Mouse (Mus musculus) c-Kit-negative CD71-positive TER-119-positive erythroid progenitor cells, embryonic 14.5 days (primary cell): ENCODE measurements around the gene Mbd6.

Experiments
- DNase-seq: peaks from one replicate; pipeline ENCODE4 v3.0.0-alpha.2; 2013; ENCODE audit warnings: low read depth, low spot score

Mbd6 gene

GRCm38 (mm10) chr10:127288328-127288799 is 454 bp downstream of the Mbd6 start:
- no peak for DNase-seq

DNA sequence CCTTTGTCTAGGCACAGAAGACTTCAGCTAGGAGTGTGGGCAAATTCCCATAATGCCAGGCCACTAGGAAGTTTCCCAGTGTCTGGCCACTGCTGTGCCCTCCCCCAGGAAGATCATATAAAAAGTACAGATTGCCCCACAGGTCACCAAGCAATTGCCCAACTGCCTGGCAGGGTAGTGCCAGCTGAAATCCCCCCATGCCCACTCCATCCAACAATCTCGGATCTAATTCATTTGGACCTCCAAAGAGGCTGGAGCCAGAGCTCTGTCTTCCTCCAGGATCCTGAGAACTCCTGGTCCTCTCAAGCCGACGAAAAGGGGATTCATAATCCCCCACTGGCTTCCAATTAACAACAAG is 903 bp downstream of the Mbd6 start:
- DNase-seq = no peak

GRCm38 (mm10) chr10:127287271-127287935 is 1.4 kb downstream of the Mbd6 start:
- DNase-seq = no peak

GRCm38 (mm10) chr10:127286730-127287129 is 2.1 kb downstream of the Mbd6 start:
- no peak for DNase-seq

- DNase-seq = no peak
Measured at GRCm38 (mm10) chr10:127286194-127286593, 2.6 kb downstream of the Mbd6 start.

DNA sequence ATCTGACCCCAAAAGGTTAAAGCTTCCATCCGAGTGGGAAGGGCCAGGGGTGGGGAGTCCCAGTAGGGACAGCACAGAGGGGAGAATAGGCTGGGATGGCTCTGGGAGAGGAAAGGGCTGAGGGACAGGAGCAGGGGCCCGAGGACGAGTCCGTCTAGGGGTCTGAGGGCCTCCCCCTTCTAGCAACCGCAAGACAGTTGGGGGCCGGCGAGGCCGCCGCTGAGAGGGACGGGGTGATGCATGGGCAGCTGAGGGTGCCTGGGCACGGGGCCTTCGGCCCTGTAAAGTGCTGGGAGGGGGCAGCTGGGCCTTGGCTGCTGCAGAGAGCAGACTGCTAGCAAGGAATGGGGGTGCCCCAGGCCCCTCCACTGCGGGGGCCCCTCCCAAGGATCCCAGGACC is 3.2 kb downstream of the Mbd6 start:
- no peak for DNase-seq

- DNase-seq = no peak
Measured at GRCm38 (mm10) chr10:127284724-127285500, 3.9 kb downstream of the Mbd6 start.

DNA sequence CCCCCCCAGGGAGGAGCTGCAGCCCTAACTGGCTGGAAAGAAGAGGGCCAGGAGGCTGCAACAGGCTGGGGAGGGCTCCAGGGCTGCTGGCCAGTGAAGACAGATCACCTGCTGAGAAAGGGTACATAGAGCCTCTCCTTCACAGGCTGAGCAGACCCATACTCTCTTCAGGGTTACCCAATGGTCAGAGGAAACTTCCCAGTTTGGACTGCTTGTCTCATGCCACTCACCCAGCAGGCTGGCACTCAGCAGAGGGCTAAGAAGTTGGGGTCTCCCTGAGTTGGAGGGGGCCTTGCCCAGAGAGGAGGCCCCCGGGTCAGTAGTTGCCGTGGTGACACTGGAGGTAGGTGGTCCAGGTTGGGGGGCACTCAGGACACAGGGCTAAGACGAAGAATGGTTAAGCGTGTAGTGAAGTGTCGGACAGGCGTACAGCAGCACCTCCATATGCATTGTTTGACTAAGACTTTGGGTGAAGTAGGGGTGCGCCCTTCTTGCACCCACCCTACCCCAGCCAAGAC is 4.7 kb downstream of the Mbd6 start:
- no peak for DNase-seq

- DNase-seq = no peak
Measured at GRCm38 (mm10) chr10:127282620-127283215, 6.1 kb downstream of the Mbd6 start.

- no peak for DNase-seq
Measured at GRCm38 (mm10) chr10:127281316-127281715, 7.5 kb downstream of the Mbd6 start.

DNA sequence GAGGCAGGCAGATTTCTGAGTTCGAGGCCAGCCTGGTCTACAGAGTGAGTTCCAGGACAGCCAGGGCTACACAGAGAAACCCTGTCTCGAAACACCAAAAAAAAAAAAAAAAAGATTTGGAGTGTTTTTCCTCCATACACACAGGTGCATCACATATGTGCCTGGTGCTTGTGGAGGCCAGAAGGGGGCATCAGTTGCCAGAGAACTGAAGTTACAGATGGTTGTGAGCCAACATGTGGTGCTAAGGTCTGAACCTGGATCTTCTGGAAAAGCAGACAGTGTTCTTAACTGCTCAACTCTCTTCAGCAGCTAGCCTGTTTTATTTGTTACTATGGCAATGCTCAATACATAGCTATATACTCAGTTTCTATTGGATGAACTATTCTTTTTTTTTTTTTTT is 9.1 kb downstream of the Mbd6 start:
- no peak for DNase-seq

GRCm38 (mm10) chr10:127274261-127275022 is 14.4 kb downstream of the Mbd6 start:
- DNase-seq = no peak

DNA sequence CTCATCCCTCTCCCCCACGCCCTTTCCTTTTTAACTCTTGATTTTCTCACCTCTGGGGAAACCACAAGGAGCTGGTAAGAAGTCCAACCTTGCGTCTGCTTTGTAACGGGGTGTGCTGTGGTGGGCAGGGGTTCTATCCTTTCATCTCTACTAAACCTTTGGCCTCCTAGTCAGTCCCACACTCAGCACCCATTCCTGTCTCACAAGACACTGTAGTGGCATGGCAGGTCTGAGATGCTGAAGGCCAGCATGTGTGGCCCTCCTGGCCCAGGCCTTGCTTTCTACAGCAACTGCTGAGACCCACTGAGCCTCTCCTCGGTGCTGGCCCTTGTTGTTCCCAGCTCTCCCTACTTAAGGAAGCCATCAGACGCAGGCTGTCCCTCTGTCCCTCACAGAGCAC is 16.4 kb downstream of the Mbd6 start:
- no peak for DNase-seq

DNA sequence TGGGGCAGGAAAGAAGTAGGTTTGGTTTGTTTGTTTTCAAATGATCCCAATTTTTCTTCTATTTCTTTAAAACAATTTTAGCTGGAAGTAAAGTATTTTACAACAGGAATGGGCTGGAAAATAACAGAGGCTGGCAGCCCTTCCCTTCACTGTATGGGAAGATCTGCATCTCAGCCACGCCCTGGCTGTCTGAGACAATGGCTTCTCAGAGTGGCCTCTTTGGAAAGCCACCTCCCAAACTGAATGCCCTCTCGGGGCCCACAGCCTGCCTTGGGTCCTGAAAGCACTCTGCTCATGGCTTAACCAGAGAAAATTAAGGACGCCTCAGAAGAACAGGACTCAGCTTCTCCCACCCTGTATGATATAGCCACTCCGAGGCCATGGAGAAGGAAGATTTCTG is 18.9 kb downstream of the Mbd6 start:
- no peak for DNase-seq

DNA sequence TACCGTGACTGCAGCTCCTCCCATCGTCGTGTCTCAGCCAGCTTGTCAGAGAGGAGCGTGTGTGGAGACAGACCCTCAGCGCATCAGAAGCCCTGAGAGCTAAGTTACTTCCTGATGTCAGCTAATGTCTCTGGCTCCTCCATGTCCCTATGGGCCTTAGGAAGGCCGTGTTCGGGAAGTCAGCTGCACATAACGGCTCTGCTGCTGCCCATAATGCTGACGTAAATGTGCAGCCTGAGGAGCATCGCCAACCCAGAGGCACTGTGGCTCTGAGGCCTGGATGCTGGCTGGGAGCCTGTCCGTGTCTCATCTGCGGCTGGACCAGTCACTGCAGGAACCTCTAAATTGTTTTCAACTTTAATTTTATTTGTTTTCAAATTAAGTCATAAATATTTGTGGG is 19.8 kb downstream of the Mbd6 start:
- no peak for DNase-seq

- DNase-seq = no peak
Measured at GRCm38 (mm10) chr10:127268401-127268800, 20.4 kb downstream of the Mbd6 start.

DNA sequence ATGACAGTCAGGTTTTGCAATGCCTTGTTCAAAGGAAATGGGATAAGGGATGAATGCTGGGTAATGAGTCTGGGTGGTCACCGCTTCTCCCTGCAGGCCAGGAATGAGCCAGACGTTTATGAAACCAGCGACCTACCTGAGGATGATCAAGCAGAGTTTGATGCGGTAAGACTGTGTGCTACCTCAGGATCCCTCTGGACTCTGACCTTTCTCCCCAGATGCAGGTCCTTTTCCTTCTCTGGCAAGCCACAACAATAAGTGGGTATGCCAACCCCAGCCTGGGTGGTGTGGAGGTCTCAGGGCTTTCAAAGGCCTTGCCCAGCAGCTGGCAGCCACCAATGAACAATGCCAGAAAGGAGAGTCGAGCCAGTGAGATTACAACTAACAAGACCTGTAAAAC is 21.5 kb downstream of the Mbd6 start:
- no peak for DNase-seq

GRCm38 (mm10) chr10:127266112-127267091 is 22.4 kb downstream of the Mbd6 start, which contains the start of gene Dctn2:
Gene Dctn2 (plus strand): TSS chr10:127266368.
- DNase-seq = peak; percentile 90

GRCm38 (mm10) chr10:127265727-127266111 is 23.1 kb downstream of the Mbd6 start:
- DNase-seq = no peak

DNA sequence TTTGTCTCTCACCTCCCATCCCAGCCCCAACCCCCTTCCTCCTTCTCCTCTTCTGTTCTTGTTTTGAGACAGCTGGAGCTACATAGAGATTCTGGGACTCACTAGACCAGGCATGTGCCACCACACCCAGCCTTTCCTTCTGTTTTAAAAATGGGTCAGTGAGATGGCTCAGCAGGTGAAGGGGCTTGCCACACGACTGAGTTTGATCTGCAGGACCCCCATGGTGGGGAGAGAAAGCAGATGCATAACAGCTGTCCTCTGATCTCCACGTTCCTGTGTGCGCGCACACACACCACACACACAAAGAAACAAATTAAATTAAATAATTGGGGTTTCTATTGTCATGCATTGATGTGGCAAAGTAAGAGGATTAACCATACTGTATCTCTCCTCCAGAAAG is 23.8 kb downstream of the Mbd6 start:
- DNase-seq = no peak

GRCm38 (mm10) chr10:127264336-127264735 is 24.5 kb downstream of the Mbd6 start:
- DNase-seq = no peak
